Mouse (Mus musculus): ENCODE results near the gene Fam189a1. TPM values are rescaled to one million over a fixed set of nuclear protein-coding genes. Genes with fewer than 3 reads are reported as not detected.

Gene Fam189a1
- total RNA-seq, 2 experiments from 2014 or later: 0.23 TPM; not detected in 1

DNA sequence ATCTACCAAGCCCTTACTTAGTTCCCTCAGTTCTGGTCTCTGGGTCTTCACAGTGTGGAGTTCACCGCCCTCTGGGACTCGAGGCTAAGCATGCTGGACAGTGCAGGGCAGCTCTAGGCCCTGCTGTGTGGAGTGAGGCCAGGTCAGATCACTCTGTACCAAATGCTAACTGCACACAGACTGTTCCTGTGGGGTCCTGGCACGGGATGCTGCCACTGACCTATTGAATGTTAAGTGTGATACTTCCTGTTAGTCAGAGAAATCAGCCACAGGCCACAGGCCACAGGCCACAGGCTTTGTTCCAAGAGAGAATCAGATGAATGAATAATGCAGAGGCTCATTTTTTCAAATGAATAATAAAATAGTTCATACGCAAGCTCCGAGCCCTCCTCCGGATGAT is 112.1 kb downstream of the Fam189a1 start:
- peak; percentile 31 for DNase-seq

DNA sequence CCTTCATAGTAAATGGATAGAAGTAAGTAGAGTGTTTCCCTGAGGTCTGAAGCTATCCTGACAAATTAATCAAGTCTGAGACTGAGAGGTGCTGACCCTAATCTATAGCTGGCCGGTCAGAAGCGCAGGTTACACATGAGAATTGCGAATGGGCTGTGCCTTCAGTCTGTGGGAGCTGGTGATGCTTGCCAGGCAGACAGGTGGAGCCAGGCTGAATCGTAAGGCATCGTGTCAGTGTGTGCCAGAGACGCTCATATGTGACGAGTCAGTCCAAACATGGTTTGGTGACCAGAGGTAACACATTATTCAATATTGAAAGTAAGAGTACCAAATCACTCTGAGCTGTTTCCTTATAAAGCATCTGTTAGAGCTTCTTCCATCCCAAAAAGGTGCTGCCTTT is 115.3 kb downstream of the Fam189a1 start:
- no peak for DNase-seq

DNA sequence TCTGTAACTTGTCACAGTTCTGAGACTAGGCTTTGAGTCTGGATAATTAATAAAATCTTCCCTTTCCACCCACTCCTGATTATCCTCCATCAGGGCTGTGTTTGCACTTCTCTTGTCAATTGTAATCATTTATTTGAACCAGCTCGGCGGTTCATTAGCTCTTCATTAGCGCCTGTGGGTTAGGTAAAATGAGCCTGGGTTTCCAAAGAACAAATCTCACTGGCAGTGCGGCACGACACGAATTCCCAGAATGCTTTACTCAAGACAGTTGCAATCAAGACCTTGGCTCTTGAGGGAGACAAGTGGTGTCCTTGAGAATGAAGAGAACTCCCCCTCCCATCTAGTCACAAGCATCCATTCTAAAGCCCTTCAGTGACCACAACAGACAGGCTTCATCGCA is 124.6 kb downstream of the Fam189a1 start:
- DNase-seq: no peak

DNA sequence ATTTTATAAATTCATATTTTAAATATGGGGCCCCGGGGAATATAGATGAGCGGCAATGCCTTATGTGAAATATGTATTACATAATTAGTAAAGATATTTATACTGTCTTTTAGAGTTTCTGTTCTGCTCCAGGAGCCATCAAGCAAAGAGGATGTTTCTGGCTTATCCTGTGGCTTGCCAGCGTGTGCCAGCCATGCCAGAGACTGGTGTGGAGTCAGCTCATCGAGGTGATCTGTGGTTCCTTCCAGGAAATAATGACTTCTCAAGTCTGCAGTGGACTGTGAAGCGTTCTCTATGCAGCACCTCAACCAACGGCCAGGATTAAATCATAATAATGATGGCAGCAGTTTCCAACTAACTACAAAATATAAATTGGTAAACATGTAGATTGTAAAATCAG is 125.2 kb downstream of the Fam189a1 start:
- no peak for DNase-seq

DNA sequence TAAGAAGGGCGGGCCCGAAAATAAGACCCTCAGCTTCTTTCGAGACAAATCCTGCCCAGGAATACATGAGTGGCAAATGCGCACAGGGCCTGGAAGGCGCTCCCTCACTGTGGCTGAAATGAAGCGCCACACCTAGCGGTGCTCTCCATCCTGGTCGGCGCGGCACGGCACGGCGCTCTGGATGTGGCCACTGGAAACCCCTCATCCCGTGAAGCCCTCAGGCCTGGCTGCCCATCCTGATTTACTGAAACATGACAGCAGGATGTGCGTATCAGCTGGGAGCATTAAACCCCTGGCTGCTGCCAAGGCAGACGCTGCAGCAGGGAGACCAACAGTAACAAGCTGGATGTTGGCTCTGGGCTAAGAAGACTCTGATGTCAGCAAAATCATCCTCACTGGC is 126.4 kb downstream of the Fam189a1 start:
- no peak for DNase-seq

DNA sequence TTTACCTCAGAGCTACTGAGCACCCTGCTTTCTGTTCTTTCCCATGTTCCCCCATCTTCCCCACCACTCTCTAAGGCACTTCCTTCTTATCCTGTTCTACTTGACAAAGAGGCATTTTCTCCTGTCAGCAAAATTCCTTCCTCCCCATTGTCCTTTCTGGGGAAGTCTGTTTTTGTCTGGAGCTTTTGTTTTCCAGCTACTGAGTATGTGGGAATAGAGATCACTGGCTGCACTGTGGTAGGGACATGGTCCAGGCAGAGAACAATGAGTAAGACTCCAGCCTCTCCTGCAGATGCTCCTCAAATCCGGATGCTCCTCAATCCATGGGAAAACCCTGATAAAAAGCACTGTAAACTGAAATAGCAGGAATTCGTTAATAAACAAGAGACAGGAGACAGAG is 135.1 kb downstream of the Fam189a1 start:
- no peak for DNase-seq

DNA sequence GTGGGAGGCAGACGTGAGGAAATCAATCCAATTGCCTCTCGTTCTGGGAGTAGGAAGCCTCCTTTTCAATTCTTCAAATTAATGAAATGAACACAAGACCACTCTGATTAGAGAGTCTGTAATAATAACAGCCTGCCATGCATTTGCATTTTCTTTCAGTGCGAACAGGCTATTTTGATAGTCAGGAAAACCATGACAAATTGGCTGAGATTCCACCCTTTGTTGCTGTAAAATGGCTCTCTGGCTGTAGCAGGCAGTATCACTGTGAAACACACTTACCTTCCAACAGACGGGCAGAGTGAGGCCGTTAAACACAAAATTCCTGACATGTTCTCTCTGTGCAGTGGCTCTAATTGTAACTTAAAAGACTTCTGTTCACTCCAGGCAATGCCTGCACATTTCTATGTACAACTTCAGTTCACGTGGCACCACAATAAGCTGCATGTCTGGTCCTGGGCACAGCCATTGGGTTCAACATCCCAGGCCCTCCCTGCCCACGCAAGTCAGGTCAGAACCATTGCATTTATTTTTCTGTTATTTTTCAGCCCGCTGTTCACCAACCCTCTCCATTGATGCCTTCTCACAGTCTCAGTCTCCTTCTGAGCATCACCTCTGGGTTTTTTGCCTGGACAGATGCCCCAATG is 138.2 kb downstream of the Fam189a1 start:
- DNase-seq: no peak

DNA sequence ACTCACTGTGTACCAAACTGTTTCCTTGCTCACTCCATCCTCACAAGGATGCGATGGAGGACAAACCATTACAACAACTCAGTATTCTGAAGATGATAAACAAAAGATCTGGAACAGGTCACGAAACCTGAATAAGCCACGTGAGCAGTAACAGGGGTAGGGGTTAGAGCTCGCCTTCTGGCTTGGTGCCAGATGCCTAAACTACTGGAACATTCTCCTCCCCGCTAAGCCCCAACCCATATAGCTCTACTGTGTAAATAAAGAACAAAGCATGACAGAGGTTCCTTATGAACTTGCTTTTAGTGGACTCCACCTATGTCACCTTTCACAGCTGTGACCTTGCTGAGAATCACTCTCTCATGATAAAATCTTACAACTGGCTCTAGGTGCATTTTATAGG is 139.0 kb downstream of the Fam189a1 start:
- DNase-seq: no peak

DNA sequence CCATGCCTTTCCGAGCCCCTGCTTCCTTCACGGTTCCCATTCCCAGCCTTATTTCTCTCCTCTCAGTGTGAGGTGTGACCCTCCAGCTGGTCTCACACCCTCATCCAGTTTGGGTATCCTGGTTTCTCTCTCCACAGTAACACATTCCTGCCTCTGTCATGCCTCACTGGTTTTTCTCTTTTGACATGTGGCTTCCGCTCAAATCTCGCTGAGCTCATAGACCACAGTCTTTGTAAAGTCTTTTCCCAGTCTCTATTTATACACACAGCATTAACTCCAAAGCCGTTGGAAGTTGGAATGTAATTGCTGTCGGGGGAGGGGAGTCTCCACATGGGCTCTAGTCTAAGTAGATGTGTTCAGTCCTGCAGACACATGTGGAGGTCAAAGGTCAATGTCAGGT is 145.2 kb downstream of the Fam189a1 start:
- no peak for DNase-seq

DNA sequence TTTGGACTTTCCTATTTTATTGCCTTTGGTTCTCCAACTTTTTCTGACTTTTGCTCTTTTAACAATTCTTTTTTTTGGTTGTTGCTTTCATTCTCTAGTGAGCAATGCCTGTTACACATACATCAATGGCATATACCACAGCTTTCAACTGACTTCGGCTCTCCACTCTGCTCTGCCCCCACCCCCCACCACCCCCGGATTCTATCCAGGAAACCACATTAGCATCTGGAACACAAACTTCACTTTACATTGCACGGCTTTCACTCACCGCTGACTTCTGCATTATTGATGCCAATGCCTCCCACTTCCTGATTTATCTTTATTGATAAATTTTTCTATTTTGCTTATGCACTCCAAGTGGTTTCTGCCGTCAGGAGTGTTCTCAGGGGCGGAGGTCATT is 146.1 kb downstream of the Fam189a1 start:
- no peak for DNase-seq

DNA sequence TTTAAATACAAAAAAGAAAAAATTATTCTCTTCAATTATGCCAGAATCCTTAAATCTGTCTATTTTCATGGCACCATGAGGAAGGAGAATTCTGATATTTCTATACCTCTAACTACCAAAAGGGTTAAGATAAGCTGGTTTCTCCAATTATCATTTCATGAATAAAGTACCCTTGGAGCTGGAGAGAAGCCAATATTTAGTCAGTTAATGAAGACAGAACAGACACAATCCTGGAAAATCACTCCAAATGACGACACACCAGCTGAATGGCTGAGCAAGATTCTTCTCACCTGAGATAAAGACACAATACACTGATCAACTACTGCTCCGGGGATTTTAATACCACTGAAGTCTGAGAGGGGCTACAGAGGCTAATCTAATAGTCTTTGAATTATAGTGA is 150.6 kb downstream of the Fam189a1 start:
- DNase-seq: no peak

DNA sequence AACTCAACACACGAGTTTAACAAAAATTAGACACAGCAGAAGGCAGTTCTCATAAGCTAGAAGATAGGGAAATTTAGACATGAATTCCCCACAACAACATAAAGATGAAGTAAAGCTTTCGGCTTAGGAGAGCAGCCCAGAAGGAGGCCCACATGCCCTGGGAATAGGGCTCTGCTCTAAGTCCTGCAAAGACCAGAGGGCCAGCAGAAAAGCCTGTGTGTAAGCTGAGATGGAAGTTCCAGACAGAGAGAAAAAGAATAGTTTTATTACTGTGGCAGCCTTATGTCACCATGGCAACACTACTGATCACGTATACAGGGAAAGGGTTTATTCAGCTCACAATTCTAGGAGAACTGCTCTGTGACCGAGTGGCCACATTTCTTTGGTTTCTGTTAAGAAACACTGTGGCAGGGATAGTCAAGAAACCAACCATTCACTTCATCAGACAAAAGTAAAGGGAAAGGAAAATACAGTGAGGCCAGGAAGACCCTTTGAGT is 156.6 kb downstream of the Fam189a1 start:
- DNase-seq: no peak

DNA sequence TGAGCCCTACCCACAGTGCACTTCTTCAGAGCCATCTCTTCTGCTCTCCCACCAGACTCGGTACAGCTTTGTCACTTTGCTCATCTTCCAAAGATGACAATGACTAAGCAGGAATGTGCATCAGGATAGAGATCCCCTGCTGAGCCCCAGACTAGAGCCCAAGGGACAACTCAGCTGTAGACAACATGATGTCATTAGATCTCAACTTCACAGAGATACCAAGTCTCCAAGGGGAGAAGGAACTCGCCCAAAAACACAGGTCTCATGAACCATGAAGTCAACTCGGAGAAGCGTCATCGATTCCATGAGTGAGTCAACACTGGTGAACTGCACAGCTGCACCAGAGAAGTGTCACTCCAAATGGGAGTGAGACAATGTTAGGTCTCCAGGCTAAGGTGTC is 158.6 kb downstream of the Fam189a1 start:
- DNase-seq: no peak

DNA sequence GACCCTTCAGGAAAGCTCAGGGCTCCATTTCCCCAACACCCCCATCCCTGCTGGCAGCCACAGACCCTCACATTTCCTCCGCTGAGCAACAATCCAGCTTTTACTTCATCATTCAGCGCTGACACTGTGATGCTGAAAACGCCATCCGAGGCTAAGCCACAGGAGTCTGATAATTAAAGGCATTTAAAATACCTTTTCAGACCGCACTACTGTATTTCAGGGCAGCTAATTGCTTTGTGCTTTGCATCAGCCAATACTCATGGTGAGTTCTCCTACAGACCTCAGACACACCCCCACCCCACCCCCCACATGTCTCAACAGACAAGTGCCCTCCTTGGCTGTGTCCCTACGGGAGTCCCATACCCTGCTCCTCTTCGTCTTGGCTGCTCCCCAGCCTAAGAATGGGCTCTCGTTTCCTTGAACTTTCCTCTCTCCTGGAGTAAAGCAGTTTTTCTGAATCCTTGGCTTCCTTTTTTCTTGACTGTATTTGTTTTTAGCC is 160.4 kb downstream of the Fam189a1 start:
- no peak for DNase-seq

DNA sequence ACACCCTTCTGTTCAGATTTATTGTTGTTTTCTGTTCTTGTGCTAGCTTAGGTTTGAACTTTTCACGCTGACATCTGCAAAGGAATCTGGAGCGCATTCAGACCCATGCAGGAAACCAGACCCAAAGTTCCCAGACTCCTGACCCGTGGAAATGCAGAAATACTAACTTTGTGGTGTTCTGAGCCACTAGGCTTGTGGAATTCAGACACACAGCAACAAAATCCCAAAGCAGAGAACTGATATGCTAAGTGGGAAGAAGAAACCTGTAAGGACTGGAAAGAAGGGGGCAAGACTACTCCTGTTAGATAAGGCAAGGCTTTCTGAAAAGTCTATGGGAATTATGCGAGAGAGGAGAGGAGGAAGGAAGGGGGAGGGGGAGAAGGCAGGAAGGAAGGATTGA is 167.0 kb downstream of the Fam189a1 start:
- no peak for DNase-seq

DNA sequence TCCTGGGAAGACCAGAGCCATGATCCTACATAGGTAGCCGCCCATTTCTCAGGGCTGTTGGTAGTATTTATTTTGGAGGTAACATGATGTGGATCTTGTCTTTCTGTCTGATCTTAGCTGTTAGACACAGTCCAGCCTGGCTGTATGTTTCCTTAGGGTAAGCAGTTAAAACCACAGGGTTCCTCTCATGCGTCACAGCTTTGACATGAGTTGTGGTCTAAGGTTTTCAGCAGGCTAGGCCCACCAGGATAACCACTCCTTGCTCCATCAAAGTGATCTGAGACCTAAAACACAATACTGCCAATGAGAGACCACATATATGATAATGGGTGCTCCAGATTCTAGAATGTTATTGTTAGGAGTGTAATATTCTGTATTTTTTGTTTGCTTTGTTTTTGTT is 168.4 kb downstream of the Fam189a1 start:
- DNase-seq: no peak

DNA sequence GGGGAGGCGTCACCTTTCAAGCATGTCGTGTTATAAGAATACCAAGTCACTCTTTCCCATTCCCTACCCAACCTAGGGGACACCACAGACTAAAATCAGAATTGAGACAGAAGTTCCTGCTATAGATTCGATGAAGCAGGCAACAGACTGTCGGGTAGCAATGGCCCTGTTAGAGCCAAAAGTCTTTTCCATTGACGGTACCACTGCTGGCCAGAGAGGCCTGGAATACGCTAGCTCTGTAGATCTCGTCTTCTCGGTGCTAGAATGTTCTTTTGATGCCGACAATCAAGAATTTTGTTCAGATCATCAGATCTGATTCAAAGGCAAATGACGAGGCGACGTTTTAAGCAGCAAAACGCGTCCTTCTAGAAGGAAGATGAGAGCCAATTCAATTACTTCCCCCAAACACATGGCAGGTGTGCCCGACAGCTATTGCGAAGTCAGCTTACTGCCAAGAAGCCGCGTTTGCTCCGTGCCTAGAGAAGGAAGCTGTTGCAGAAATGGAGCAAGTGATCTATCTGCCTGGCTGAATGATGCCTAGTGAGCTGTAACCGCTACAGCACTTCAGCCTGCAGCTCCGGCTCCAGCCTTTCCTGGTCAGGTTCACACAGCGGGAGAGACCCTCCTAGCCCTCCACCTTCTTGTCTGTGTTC is 171.8 kb downstream of the Fam189a1 start:
- no peak for DNase-seq

DNA sequence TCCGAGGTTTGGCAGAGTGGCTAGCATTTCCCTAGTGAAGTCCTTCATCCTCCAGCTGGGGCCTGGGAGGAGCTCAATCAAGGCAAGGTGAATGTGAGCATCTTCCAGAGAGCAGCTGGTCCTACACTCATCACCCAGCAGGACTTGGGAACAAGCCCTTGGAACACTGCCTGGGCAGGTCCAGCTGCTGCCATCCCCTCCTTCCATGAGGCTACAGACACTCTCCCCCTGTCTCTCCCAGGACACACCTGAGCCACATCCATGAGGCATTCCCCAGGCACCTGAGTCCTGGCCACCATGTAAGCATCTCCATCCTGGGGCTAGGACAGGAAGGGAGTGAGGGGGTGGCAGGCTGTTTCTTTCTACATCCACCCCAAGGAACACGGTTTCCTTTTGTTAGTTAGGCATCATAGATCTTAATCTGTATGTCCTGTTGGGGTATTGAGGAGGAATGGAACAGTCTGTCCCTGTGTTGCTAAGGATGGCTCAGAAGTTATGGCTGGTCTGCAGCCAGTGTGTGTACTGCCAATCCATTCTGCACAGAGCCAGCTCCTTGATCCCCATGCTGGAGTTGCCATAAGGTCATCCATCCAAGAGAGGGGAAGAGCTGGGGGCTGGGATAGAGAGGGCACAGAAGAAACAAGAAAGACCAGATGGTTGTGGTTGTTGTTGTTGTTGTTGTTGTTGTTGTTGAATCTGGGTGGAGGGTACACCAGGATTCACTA is 174.7 kb downstream of the Fam189a1 start:
- peak; percentile 10 for DNase-seq

DNA sequence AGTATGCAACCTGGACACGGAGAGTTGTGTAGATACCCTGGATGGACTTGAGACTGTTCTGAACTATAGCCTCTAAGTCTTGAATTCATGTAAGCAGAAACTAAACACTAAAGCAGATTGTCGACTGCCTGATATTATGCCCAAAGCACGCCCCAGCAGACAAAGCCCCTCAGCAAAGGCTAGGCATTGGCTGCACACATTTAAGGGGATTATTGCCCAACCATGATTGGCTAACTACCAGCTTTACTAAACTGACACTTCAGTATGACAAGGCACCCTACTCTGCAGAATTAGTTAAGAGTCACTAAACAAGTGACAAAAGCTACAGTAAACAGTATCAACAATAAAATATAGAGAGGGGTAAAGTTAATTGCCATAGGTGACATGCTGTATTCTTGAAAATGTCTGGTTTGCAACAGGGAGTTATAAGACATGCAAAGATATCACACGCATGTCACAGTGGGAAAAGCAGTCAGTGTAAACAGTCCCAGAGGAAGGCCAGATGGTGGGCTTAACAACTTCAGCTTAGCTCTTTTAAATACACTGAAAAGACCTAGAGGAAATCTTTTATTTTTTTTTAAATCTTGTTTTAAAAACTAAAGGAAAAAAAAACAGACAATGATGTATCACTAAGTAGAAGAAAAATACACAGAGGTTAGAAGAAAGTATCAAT is 182.6 kb downstream of the Fam189a1 start:
- DNase-seq: no peak

DNA sequence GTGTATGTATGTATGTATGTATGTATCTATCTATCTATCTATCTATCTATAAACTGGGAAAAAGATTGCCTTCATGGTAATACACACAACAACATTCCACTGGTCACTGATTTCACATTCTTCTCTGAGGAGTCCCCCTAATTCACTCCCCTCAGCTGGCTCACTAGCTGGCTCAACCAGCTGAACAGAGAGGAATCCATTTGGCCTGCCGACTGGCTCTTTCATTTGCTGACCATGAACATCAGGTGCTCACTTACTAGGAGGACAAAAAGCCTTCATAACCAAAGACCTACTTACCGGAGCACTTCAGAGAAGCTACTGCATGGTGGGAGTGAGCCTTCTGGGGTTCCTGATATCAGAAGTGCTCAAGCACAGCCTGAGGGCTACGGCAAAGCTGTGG is 194.2 kb downstream of the Fam189a1 start:
- DNase-seq: no peak

DNA sequence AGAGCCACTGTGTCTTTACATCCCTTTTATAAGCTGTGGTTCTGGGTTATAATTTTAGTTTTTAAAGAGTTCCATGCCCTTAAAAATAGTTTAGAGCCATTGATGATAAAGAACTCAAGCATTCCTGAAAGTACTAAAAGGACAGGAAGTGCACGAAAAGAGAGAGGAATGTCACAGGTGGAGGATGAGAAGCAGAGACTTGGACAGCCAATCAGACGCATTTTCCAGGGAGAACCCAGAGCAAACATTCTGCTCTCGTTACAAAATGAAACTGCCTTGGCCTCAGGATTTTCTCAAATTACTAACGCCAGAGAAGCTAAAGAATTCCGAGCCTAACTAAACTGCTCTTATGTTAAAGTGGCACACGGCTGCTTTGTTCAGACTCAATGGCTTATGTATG is 197.3 kb downstream of the Fam189a1 start:
- DNase-seq: no peak

DNA sequence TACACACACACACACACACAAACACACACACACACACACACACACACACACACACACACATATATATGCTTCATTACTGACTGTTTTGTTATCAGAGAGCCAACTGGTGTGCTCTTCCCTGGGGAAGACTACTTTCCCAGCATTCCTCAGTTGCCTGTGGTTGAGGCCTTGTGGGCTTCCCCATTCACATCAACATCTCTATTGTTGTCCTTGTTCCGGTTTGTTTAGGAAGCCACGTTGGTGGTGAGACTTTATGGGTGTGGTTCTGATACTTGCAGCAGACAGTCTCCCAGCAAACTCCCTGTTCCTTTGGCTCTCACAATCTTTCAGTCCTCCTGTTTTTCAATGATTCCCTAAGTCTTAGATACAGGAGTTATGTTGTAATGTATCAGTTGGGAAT is 204.2 kb downstream of the Fam189a1 start:
- DNase-seq: no peak

DNA sequence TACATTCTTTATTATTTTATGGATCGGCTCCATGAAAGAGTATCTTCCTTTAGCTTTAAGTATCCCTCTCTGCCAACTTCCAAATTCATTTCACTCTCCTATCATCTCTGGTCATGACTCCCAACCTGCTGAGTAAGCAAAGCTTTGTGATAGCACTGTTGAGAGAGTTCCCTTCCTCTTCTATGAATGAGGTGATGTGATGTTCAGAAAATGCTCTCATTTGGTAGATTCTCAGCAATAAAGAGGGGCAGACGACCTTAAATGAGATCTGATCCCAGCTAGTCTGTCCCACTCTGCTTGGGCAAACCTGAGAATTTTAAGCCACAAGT is 205.6 kb downstream of the Fam189a1 start:
- DNase-seq: no peak

Data from gastrocnemius, postnatal 25 days (tissue).